Mouse (Mus musculus) left cerebral cortex, adult 8-10 months (tissue): ENCODE data around the gene Cnp. TPM values are rescaled to one million over a fixed set of nuclear protein-coding genes. Genes with fewer than 3 reads are reported as not detected.
"Not testable (repeated sequence)": the region's sequence is repeated elsewhere in the genome, so short reads cannot be mapped to it uniquely, and the experiment has no call there.

ENCODE experiments used
- DNase-seq, 2 experiments: peaks; one replicate each; pipeline ENCODE4 v3.0.0; 2022; ENCODE audit warnings: low spot score in 2 of 2
- total RNA-seq, 4 experiments: library from RNA; stranded (reverse); gene quantifications; 2 replicates each; pipeline ENCODE4 v1.2.4; 2022

The Cnp gene
- 100 to 1,000 TPM; 220 to 251 (median 229) TPM for total RNA-seq

- DNase-seq: peak; percentile 50 to 66
Measured at GRCm38 (mm10) chr11:100574708-100575483, at the start of gene Cnp. Gene Cnp, plus strand, starts transcription at chr11:100574904.

GRCm38 (mm10) chr11:100524987-100525630, 49.6 kb upstream of the Cnp start:
- DNase-seq: no peak

GRCm38 (mm10) chr11:100526052-100526816, 48.5 kb upstream of the Cnp start:
- no peak for DNase-seq

- DNase-seq: peak; percentile 42 to 67
Measured at GRCm38 (mm10) chr11:100527066-100527457, 47.6 kb upstream of the Cnp start.

- DNase-seq: peak; percentile 94 to 99
Measured at GRCm38 (mm10) chr11:100527458-100528374, 47.0 kb upstream of the Cnp start, which contains the start of gene Acly. Gene Acly, minus strand, starts transcription at chr11:100528000.

- DNase-seq: no peak
Measured at GRCm38 (mm10) chr11:100528375-100529165, 46.1 kb upstream of the Cnp start.

- DNase-seq: no peak
Measured at GRCm38 (mm10) chr11:100533871-100534270, 40.8 kb upstream of the Cnp start.

GRCm38 (mm10) chr11:100534411-100534810, 40.3 kb upstream of the Cnp start:
- DNase-seq: not testable (repeated sequence)

- not testable (repeated sequence) for DNase-seq
Measured at GRCm38 (mm10) chr11:100534821-100535220, 39.9 kb upstream of the Cnp start.

GRCm38 (mm10) chr11:100535996-100536395, 38.7 kb upstream of the Cnp start:
- no peak for DNase-seq

- no peak for DNase-seq
Measured at GRCm38 (mm10) chr11:100536466-100536865, 38.2 kb upstream of the Cnp start.

GRCm38 (mm10) chr11:100540966-100541365, 33.7 kb upstream of the Cnp start:
- DNase-seq: no peak

- no peak for DNase-seq
Measured at GRCm38 (mm10) chr11:100541577-100541976, 33.1 kb upstream of the Cnp start.

GRCm38 (mm10) chr11:100544832-100545745, 29.6 kb upstream of the Cnp start, which contains the start of gene Ttc25:
Gene Ttc25, plus strand, starts transcription at chr11:100545607.
- DNase-seq: peak; percentile 47 to 84

GRCm38 (mm10) chr11:100545746-100546085, 29.0 kb upstream of the Cnp start:
- DNase-seq: no peak

GRCm38 (mm10) chr11:100546955-100547354, 27.7 kb upstream of the Cnp start:
- DNase-seq: no peak

GRCm38 (mm10) chr11:100548141-100548540, 26.6 kb upstream of the Cnp start:
- DNase-seq: no peak

- DNase-seq: no peak
Measured at GRCm38 (mm10) chr11:100549466-100549865, 25.2 kb upstream of the Cnp start.

- no peak for DNase-seq
Measured at GRCm38 (mm10) chr11:100550101-100550500, 24.6 kb upstream of the Cnp start.
